Mouse (Mus musculus): ENCODE measurements around the gene Mturn.

GRCm38 (mm10) chr6:54690838-54691237 lies 9.4 kb downstream of the Mturn start:
- TF ChIP-seq CTCF (IDR thresholded peaks at IDR 0.05; ENCODE audit: borderline replicate concordance, insufficient read depth, low read depth, low read length) (no peak), POLR2A (IDR thresholded peaks at IDR 0.05; ENCODE audit: borderline replicate concordance, insufficient read depth, low read length) (no peak)

Data from cerebellum, adult 2 months (tissue).